In the genomic region with DNA sequence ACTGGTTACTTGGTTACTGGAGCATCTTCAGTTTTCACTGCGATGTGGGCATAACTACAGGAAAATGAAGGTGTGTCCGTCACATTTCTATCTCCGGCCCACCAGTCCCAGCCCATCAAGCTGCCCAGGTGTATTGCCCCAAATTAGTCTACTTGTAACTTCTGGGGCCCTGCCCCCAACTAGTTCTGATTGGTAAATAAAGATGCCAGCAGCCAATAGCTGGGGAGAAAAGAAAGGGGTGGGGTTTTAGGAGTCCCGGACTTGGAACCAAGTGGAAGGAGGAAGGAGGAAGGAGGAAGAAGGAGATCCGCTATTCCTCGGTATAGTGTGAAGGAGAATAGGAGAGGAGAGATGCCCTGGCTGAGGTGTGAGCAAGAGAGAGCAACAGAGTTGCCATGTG, we compare ENCODE assay signal across 26 mouse cellular contexts.
DNase-seq lines count a peak whose midpoint lies in the region; ATAC-seq lines count a peak whose summit lies in the region.
"Had no signal": no experiment of that assay in that cellular context is flagged by ENCODE, and none has a peak within 500 bp of the region (broad histone marks: within the 10 kb centered on the region; RNA-seq: fewer than 3 reads in every experiment).

No protein-coding gene starts in this region.

- ATAC-seq in liver, embryonic 13.5 days (ENCODE audit: low read depth): no peak
- ATAC-seq in forebrain, embryonic 12.5 days (ENCODE audit: low FRiP score): no peak
- ATAC-seq: forebrain, embryonic 14.5 days; forebrain, postnatal 0 days; hindbrain, postnatal 0 days; inflammation-experienced regulatory T-cells, adult 6 months had no signal

- no peaks in the 10 kb centered on the region for H3K36me3 ChIP-seq in liver, embryonic 13.5 days
- no peaks in the 10 kb centered on the region for H3K36me3 ChIP-seq in forebrain, embryonic 12.5 days (replicated peaks)
- H3K36me3 ChIP-seq: forebrain, embryonic 10.5 days; heart, embryonic 12.5 days; heart, embryonic 15.5 days; hindbrain, embryonic 10.5 days; hindbrain, embryonic 13.5 days had no signal

- no peak for DNase-seq in liver, embryonic 13.5 days
- DNase-seq in liver: no peak
- DNase-seq in ES-CJ7 (ENCODE audit: low read depth, low spot score): peak; percentile 57
- peak; percentile 88 for DNase-seq in R1 (ENCODE audit: low read depth, low spot score)
- DNase-seq in right cerebral cortex, postnatal 36 days (ENCODE audit: low spot score in 2 of 2): no peak
- DNase-seq: adrenal gland, postnatal 10 days; adrenal gland, postnatal 36 days; cerebellum, adult 18-20 months; cerebellum, adult 9-10 months; cerebellum, postnatal 14 days; forebrain, postnatal 0 days; gastrocnemius, adult 2 months; gastrocnemius, postnatal 14 days; heart, adult 18-20 months; heart, postnatal 10 days; heart, postnatal 36 days; kidney, adult 11 months had no signal

- peaks cover 42% of the 10 kb centered on the region for H3K4me1 ChIP-seq in liver, embryonic 13.5 days (replicated peaks)
- peaks cover 4% of the 10 kb centered on the region; the same call in 1 of the 2 replicates for H3K4me1 ChIP-seq in forebrain, embryonic 12.5 days

- H3K9ac ChIP-seq in liver, embryonic 13.5 days: no peak overlapping the region
- H3K9ac ChIP-seq in forebrain, embryonic 12.5 days: no peak overlapping the region
- H3K9ac ChIP-seq: forebrain, postnatal 0 days; heart, embryonic 12.5 days; heart, embryonic 15.5 days; hindbrain, embryonic 13.5 days had no signal

- H3K4me2 ChIP-seq in liver, embryonic 13.5 days: peak overlapping the region; percentile 18; the same call in 1 of the 2 replicates
- H3K4me2 ChIP-seq in forebrain, embryonic 12.5 days: no peak overlapping the region
- H3K4me2 ChIP-seq: heart, embryonic 12.5 days; heart, embryonic 15.5 days; hindbrain, embryonic 13.5 days had no signal

- no peak overlapping the region for H3K4me3 ChIP-seq in liver, embryonic 13.5 days (replicated peaks)
- H3K4me3 ChIP-seq in forebrain, embryonic 12.5 days (replicated peaks): no peak overlapping the region
- H3K4me3 ChIP-seq: forebrain, embryonic 10.5 days; gastrocnemius, adult 2 months; heart, embryonic 12.5 days; heart, embryonic 15.5 days; hindbrain, embryonic 10.5 days; hindbrain, embryonic 13.5 days had no signal

- no peak overlapping the region for H3K27ac ChIP-seq in liver, embryonic 13.5 days
- H3K27ac ChIP-seq in forebrain, embryonic 12.5 days: no peak overlapping the region
- H3K27ac ChIP-seq: forebrain, embryonic 10.5 days; gastrocnemius, adult 2 months; heart, embryonic 15.5 days; hindbrain, embryonic 10.5 days; hindbrain, embryonic 13.5 days; hindbrain, postnatal 0 days had no signal

- H3K9me3 ChIP-seq in liver, embryonic 13.5 days (replicated peaks): no peaks in the 10 kb centered on the region
- no peaks in the 10 kb centered on the region for H3K9me3 ChIP-seq in forebrain, embryonic 12.5 days
- H3K9me3 ChIP-seq: forebrain, embryonic 10.5 days; heart, embryonic 12.5 days; heart, embryonic 15.5 days; hindbrain, embryonic 10.5 days; hindbrain, embryonic 13.5 days had no signal

- peaks cover 38% of the 10 kb centered on the region for H3K27me3 ChIP-seq in liver, embryonic 13.5 days
- H3K27me3 ChIP-seq in forebrain, embryonic 12.5 days: peaks cover 9% of the 10 kb centered on the region; the same call in 1 of the 2 replicates

- 35% methylated on average over 6 of the region's 6 CpGs for WGBS in liver, embryonic 13.5 days (ENCODE audit: insufficient replicate concordance)
- 40% methylated on average over 6 of the region's 6 CpGs for WGBS in forebrain, embryonic 12.5 days

Comparison
In these comparisons a context has a peak if more than half of its experiments do, and no peak if none do; other contexts are left out.
1. DNase-seq: peak in ES-CJ7 (single experiment) and R1 (single experiment); none in liver, embryonic 13.5 days (single experiment), liver (single experiment) and right cerebral cortex, postnatal 36 days (0 of 2).